Mouse (Mus musculus) kidney, adult 2 months (tissue): Measurements from ENCODE around the gene Slc15a2.

Experiments used
- CTCF ChIP-seq: fragments of 200-500 bp; conservative IDR thresholded peaks from 2 replicates; pipeline ENCODE4 v1.5.1; 2011; ENCODE audit warnings: low read depth, mild to moderate bottlenecking, control low read depth, low read length, moderate library complexity, mixed read lengths; ENCODE audit not compliant: insufficient read depth, insufficient read length
- POLR2A ChIP-seq: fragments of 200-500 bp; IDR thresholded peaks from one replicate; pipeline ENCODE4 v1.6.1; 2011; ENCODE audit warnings: low read depth, low read length, control low read depth

DNA sequence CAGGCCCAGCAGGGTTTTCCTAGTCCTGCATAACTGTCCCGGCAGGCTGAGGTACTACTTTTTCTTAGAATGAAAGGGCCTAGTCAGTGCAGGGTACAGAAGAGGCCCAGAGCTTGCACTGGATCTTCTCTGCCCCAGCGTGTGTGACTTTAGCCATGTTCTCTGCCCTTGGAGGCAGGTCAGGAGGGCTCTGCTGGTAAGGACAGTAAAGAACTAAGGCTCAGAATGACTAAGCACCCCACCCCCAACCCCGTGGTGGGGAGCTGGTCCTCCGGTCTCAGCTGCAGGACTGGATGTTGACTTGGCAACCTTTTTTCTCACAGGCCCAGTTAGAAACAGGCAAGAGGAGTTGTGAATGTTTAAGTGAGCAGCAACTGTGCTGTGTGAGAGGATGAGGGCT, 62.0 kb downstream of the Slc15a2 start:
- TF ChIP-seq POLR2A (no peak), CTCF (no peak)
